Mouse (Mus musculus) E14TG2a.4 (cell line): ENCODE results near the gene Alk.
A peak's percentile ranks its signal among the peaks of the same experiment; 100 is the strongest.

Experiments used
- H3K27me3 ChIP-seq: 2 replicates; pipeline ENCODE4 v1.6.1; 2014; ENCODE audit warnings: low read length, control low read depth; ENCODE audit not compliant: insufficient read depth
- H3K36me3 ChIP-seq: 2 replicates; pipeline ENCODE4 v1.6.1; 2014; ENCODE audit warnings: low read length, control low read depth; ENCODE audit not compliant: insufficient read depth
- H3K4me1 ChIP-seq: replicated peaks from 2 replicates; pipeline ENCODE4 v1.6.1; 2014; ENCODE audit warnings: low read depth, low read length, control low read depth
- H3K4me3 ChIP-seq: replicated peaks from 2 replicates; pipeline ENCODE4 v1.5.1; 2014; ENCODE audit warnings: mild to moderate bottlenecking, low read length
- H3K9me3 ChIP-seq: 2 replicates; pipeline ENCODE4 v1.6.1; 2014; ENCODE audit warnings: low read length, control low read depth
- CTCF ChIP-seq: conservative IDR thresholded peaks from 2 replicates; pipeline ENCODE4 v1.5.1; 2014; ENCODE audit warnings: low read length
- NANOG ChIP-seq: IDR thresholded peaks from 2 replicates; pipeline ENCODE4 v1.6.1; 2014; ENCODE audit warnings: borderline replicate concordance, low read length, mixed read lengths
- POU5F1 ChIP-seq: IDR thresholded peaks from 2 replicates; pipeline ENCODE4 v1.6.1; 2014; ENCODE audit warnings: low read length, borderline replicate concordance

Gene Alk

DNA sequence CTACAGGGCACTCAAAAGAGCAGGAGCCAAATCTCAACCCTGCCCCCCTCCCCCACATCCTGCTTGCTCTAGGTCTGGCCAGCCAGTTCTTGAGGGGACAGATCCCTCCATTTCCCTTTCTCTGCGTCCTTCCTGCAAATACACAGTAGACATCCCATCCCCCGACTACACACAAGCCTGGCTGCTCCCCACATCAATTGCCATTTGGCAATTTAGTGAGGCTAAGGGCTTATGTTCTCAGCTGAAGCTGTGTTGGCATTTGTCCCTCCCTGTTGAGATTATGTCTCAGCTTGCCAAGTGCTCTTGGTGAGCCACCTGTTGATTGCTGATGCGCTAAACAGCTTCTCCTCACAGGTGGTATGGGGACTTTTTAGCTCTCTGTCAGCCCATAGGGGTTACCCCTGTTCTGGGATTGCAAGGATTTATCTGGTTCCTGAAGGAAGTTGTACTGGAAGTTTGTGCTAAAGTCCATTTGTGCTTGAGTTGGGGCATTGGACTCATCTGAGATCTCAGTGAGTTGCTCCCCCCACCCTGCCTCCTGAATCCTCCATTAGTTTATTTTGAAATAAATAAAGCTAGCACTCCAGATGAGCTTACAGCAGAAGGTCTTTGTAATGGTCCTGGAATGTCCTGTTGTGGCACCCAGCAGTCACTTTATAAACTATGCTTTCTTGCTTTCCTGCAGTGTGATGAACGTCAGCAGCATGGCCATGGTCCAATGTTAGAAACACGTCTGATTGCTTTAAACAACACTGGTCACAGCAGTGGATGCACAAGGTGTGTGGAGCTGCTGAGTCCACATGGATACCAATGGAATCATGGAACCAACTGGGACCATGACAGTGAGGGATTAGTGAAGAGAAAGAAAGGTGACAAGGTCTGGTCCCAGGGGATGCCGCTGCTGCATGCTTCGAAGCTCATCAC, 353.7 kb downstream of the Alk start:
- H3K36me3 ChIP-seq = no peaks in the 10 kb centered on the region
- TF ChIP-seq NANOG (no peak), CTCF (no peak), POU5F1 (no peak)

DNA sequence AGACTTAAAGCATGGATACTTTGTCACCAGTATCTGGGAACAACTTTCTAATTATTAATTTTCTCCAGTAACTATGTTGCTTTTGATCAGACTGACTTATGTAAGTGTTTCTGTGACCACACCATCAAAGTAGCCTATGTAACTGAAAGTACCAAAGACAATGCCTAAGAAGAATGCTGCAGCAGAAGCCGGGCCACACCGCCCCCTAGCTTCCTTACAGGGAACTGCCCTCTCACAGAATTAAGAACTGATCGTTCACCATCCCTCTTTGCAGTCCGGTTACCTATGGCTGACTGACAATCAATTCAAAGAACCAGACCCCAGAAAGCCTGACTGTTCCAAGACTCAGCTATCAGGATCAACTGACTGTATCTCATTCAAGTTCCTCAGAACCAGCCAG, 362.4 kb downstream of the Alk start:
- Histone ChIP-seq H3K36me3 (no peaks in the 10 kb centered on the region), H3K4me3 (no peak overlapping the region), H3K4me1 (no peaks in the 10 kb centered on the region), H3K9me3 (no peaks in the 10 kb centered on the region), H3K27me3 (no peaks in the 10 kb centered on the region)
- TF ChIP-seq POU5F1 (no peak), CTCF (peak; percentile 84)

More for the DNA sequence above, 353.7 kb downstream of the Alk start:
- Histone ChIP-seq H3K4me1 (no peaks in the 10 kb centered on the region), H3K27me3 (no peaks in the 10 kb centered on the region), H3K4me3 (no peak overlapping the region), H3K9me3 (no peaks in the 10 kb centered on the region)

DNA sequence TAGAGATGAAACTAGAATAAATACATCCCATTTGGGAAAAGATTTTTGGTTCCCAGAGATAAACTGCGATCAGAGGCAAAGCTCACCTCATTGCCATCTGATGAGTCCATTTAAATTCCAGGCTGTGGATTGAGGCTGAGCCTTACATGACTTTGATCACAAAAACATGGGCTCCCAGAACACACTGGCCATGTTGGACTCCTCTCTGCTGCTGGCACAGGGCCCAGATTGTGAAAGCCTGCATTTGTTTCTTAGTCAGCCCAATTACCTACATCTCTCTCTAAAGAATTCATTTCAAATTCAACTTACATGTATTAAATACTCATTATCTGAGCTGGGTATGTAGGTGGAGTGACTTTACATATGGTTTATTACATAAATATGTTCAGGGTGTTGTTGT, 367.1 kb downstream of the Alk start:
- H3K4me3 ChIP-seq = no peak overlapping the region
- TF ChIP-seq NANOG (no peak), CTCF (no peak), POU5F1 (no peak)
- H3K27me3 ChIP-seq = no peaks in the 10 kb centered on the region
- H3K36me3 ChIP-seq = no peaks in the 10 kb centered on the region
- H3K4me1 ChIP-seq = no peaks in the 10 kb centered on the region
- peaks cover 3% of the 10 kb centered on the region; the same call in 1 of the 2 replicates for H3K9me3 ChIP-seq

DNA sequence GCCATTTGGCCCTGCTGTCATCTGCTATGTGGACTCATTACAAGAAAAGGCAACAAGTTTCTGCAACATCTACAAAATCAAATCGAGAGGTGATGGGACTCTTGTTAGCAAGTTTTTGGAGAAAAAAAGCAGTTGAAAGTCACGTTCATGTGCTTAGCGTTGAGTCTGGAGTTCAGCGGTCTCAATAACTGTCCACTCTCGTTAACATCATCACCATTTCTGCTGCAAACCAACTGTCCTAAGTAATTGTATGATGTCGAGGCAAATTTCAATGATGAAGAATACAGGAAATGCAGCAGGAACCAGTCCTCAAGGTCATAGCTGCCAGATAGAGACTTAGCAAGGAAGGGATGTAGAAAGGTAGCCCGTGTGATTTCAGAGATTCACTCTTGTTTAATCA, 373.5 kb downstream of the Alk start:
- Histone ChIP-seq H3K27me3 (no peaks in the 10 kb centered on the region), H3K9me3 (no peaks in the 10 kb centered on the region), H3K36me3 (no peaks in the 10 kb centered on the region), H3K4me3 (no peak overlapping the region), H3K4me1 (no peaks in the 10 kb centered on the region)
- no peak for TF ChIP-seq POU5F1
- no peak for TF ChIP-seq CTCF
- no peak for TF ChIP-seq NANOG

DNA sequence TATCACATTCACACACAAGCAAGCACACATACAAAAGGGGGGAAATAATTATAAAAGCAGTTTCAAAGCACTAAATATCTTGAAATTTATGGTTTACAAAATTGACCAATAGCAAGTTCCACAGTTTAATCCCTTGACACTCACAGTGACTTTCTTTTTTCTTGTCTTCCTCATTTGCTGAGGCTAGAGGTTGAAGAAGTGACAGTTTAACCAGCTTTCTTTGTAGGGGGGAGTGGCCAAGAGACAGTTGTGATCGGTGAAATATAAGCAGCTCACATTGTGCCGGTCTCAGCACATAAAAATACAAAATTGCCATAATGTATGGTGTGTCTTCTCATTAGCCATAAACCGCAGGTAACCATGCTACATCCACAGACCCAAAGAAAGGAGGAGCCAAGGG, 385.6 kb downstream of the Alk start:
- H3K4me1 ChIP-seq = no peaks in the 10 kb centered on the region
- H3K4me3 ChIP-seq = no peak overlapping the region
- no peaks in the 10 kb centered on the region for H3K36me3 ChIP-seq
- no peaks in the 10 kb centered on the region for H3K9me3 ChIP-seq
- TF ChIP-seq POU5F1 = no peak
- TF ChIP-seq NANOG = no peak
- no peak for TF ChIP-seq CTCF
- H3K27me3 ChIP-seq = no peaks in the 10 kb centered on the region

DNA sequence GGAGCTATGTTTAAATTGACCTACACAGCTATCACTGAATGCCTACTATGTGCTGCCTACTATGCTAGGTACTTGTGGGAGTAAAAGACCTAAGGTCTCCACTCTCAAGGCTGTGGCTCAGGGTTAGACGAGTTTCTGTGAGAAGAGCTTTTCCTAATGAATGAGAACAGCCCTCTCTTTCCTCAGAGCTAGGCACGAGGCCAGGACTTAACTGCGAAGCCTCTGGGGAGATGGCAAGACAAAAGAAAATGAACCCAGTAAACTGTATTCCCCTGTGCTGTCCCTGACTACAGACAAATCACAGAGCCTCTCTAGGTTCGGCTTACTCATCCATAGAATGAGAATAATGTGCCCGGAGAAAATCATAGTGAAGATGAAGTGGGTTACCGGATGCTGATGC, 406.9 kb downstream of the Alk start:
- H3K4me3 ChIP-seq = no peak overlapping the region
- H3K4me1 ChIP-seq = no peaks in the 10 kb centered on the region
- H3K27me3 ChIP-seq = no peaks in the 10 kb centered on the region
- H3K36me3 ChIP-seq = no peaks in the 10 kb centered on the region
- peaks cover 7% of the 10 kb centered on the region; the same call in 1 of the 2 replicates for H3K9me3 ChIP-seq
- TF ChIP-seq POU5F1 (no peak), NANOG (no peak), CTCF (no peak)

DNA sequence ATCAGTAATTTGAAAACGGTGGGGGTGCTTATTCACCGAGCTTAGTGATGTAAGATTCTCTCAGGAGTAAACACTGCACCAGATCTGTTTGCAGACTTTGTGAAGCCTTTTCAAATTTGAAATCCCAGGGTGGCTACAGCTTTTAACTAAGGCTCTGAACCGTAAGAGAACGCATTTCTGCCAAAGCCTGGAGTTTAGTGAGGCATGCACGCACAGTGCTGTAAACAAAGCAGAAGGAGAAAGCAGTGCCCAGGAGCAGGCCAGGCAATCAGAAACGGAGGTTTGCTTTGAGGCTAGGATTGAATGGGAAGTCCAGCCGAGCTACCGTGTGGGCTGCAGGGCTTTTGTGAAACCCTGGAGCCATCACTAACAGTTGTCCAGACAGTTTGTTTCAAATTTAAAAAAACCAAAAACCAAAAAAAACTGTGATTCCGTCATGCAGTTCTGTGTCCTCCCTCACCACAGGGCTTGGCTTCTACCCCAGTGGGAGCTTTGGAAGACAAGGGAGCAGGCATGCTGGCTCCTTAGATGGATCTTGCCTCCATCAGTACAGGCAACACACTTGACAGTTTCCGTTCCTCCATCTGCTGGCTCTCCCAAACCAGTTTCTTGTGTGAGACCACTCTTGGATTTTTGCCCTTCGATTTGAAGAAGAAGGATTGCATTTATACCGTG, 409.3 kb downstream of the Alk start:
- TF ChIP-seq CTCF = no peak
- no peak for TF ChIP-seq NANOG

DNA sequence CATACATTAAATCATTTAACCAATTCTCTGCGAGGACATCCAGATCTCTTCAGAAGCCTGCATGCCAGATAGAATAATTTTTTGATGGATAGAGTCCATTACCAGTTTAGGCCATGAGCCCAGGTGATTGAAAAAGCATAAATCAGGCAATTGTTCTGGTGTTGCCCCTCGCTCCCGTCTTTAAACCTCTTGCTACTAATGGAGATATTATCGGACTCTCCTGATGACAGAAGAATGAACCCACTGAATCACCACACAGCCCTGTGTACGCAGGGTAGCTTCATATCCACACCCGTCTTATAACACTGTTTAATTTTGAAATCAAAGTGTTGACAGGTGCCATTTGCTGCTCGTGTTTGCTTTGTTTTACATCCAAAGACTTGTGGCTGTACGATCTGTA, 413.9 kb downstream of the Alk start:
- Histone ChIP-seq H3K9me3 (no peaks in the 10 kb centered on the region), H3K36me3 (no peaks in the 10 kb centered on the region), H3K4me1 (no peaks in the 10 kb centered on the region), H3K4me3 (no peak overlapping the region), H3K27me3 (no peaks in the 10 kb centered on the region)
- TF ChIP-seq NANOG (no peak), CTCF (no peak), POU5F1 (no peak)

More for the DNA sequence above, 409.3 kb downstream of the Alk start:
- no peaks in the 10 kb centered on the region for H3K27me3 ChIP-seq
- H3K36me3 ChIP-seq = no peaks in the 10 kb centered on the region
- no peaks in the 10 kb centered on the region for H3K9me3 ChIP-seq
- no peak overlapping the region for H3K4me3 ChIP-seq
- H3K4me1 ChIP-seq = no peaks in the 10 kb centered on the region

DNA sequence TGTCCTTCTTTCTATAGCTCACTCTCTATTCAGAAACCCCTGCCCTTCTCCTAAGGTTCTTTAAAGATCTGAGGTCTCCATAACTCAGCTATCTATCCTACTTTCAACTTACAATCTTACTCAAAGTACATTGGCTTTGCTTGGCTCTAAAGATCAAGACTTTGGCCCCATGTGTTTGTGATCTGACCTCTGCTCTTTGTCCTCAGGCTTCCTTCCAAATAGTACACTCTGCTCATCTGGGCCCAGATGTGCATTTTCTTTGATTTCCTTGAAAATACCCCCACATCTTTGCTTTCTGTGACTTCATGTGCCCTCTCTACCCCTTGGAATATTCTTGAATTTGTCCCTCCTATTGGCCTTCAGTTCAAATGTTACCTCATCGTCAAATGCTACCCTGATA, 417.4 kb downstream of the Alk start:
- TF ChIP-seq NANOG (no peak), POU5F1 (no peak), CTCF (no peak)
- Histone ChIP-seq H3K36me3 (no peaks in the 10 kb centered on the region), H3K4me1 (no peaks in the 10 kb centered on the region), H3K27me3 (no peaks in the 10 kb centered on the region), H3K9me3 (no peaks in the 10 kb centered on the region), H3K4me3 (no peak overlapping the region)
